Mouse (Mus musculus) CH12.LX (cell line): ENCODE results near the gene Eif3k. TPM values are rescaled to one million over a fixed set of nuclear protein-coding genes. Genes with fewer than 3 reads are reported as not detected.

Experiments
- DNase-seq: peaks from one replicate; pipeline ENCODE4 v3.0.0-alpha.2; 2013; ENCODE audit errors: extremely low read depth
- H3K27ac ChIP-seq: 2 replicates; pipeline ENCODE4 v1.5.1; 2012; ENCODE audit warnings: low read depth, mild to moderate bottlenecking, control low read depth, moderate library complexity; ENCODE audit not compliant: insufficient read depth
- H3K27me3 ChIP-seq: replicated peaks from 2 replicates; pipeline ENCODE3; 2012; ENCODE audit warnings: inconsistent platforms
- H3K36me3 ChIP-seq, 2 experiments: replicated peaks in 1 of 2; 2 replicates each; pipeline versions ENCODE3 to v1.6.1; 2012; ENCODE audit warnings: inconsistent platforms in 1 of 2, low read length in 1 of 2, mild to moderate bottlenecking in 1 of 2, mixed read lengths in 1 of 2, moderate library complexity in 1 of 2; ENCODE audit not compliant: control insufficient read depth in 1 of 2, insufficient read depth in 1 of 2
- H3K4me1 ChIP-seq, 2 experiments: 2 replicates each; pipeline ENCODE4 v1.6.1; 2012; ENCODE audit warnings: inconsistent platforms in 1 of 2, moderate library complexity in 1 of 2; ENCODE audit not compliant: insufficient read depth in 2 of 2, control insufficient read depth in 1 of 2
- H3K4me2 ChIP-seq: 2 replicates; pipeline ENCODE4 v1.6.1; 2012; ENCODE audit warnings: low read depth, mild to moderate bottlenecking, control low read depth; ENCODE audit not compliant: poor library complexity, insufficient read depth, severe bottlenecking
- H3K4me3 ChIP-seq, 3 experiments: fragments of 150-350 bp in 1 of 3; sonication (generic) in 1 of 3; replicated peaks in 1 of 3; 2 replicates each; pipeline versions ENCODE3 to v1.5.1; 2011 to 2012; ENCODE audit warnings: low read depth in 2 of 3, low read length in 2 of 3, mild to moderate bottlenecking in 2 of 3, moderate library complexity in 2 of 3, control low read depth in 1 of 3, improper control_type of control experiment in 1 of 3, inconsistent platforms in 1 of 3, mixed read lengths in 1 of 3; ENCODE audit not compliant: poor library complexity in 1 of 3
- H3K79me2 ChIP-seq: replicated peaks from 2 replicates; pipeline ENCODE4 v1.6.1; 2012; ENCODE audit warnings: mild to moderate bottlenecking, moderate library complexity; ENCODE audit not compliant: control insufficient read depth, poor library complexity, insufficient read depth, severe bottlenecking; ENCODE audit errors: extremely low read depth
- H3K9ac ChIP-seq: 2 replicates; pipeline ENCODE4 v1.6.1; 2012; ENCODE audit warnings: low read depth, mild to moderate bottlenecking, control low read depth, moderate library complexity; ENCODE audit not compliant: insufficient read depth
- H3K9me3 ChIP-seq: replicated peaks from 2 replicates; pipeline ENCODE3; 2012; ENCODE audit warnings: low read length, inconsistent platforms, mixed read lengths
- BHLHE40 ChIP-seq: IDR thresholded peaks from 2 replicates; pipeline ENCODE4 v1.6.1; 2011; ENCODE audit warnings: mild to moderate bottlenecking, low read depth, low read length, improper control_type of control experiment
- CHD1 ChIP-seq: IDR thresholded peaks from 2 replicates; pipeline ENCODE4 v1.6.1; 2012; ENCODE audit warnings: low read depth, low read length, improper control_type of control experiment, inconsistent platforms
- CHD2 ChIP-seq: IDR thresholded peaks from 2 replicates; pipeline ENCODE4 v1.6.1; 2011; ENCODE audit warnings: low read length, improper control_type of control experiment
- E2F4 ChIP-seq: IDR thresholded peaks from 2 replicates; pipeline ENCODE4 v1.6.1; 2011; ENCODE audit warnings: low read depth, low read length, improper control_type of control experiment; ENCODE audit not compliant: insufficient replicate concordance
- EP300 ChIP-seq: IDR thresholded peaks from 2 replicates; pipeline ENCODE4 v1.6.1; 2011; ENCODE audit warnings: low read length, improper control_type of control experiment
- ETS1 ChIP-seq: conservative IDR thresholded peaks from 2 replicates; pipeline ENCODE4 v1.6.1; 2012; ENCODE audit warnings: low read depth, mild to moderate bottlenecking, inconsistent platforms, low read length, improper control_type of control experiment, moderate library complexity
- HCFC1 ChIP-seq: IDR thresholded peaks from 2 replicates; pipeline ENCODE4 v1.6.1; 2012; ENCODE audit warnings: low read depth, mild to moderate bottlenecking, inconsistent platforms, low read length, improper control_type of control experiment
- IRF4 ChIP-seq: IDR thresholded peaks from 2 replicates; pipeline ENCODE4 v1.6.1; 2014; ENCODE audit warnings: low read depth, mild to moderate bottlenecking, inconsistent platforms, low read length, improper control_type of control experiment
- JUN ChIP-seq: IDR thresholded peaks from 2 replicates; pipeline ENCODE4 v1.6.1; 2011; ENCODE audit warnings: low read depth, mild to moderate bottlenecking, low read length, improper control_type of control experiment, moderate library complexity; ENCODE audit not compliant: insufficient read depth
- JUND ChIP-seq: conservative IDR thresholded peaks from 2 replicates; pipeline ENCODE4 v1.6.1; 2011; ENCODE audit warnings: low read depth, low read length, improper control_type of control experiment
- KAT2A ChIP-seq: IDR thresholded peaks from 2 replicates; pipeline ENCODE4 v1.6.1; 2012; ENCODE audit warnings: low read length, improper control_type of control experiment, inconsistent platforms; ENCODE audit not compliant: insufficient replicate concordance
- MAX ChIP-seq: IDR thresholded peaks from 2 replicates; pipeline ENCODE4 v1.6.1; 2011; ENCODE audit warnings: low read length, improper control_type of control experiment
- MAZ ChIP-seq: IDR thresholded peaks from 2 replicates; pipeline ENCODE4 v1.6.1; 2012; ENCODE audit warnings: low read depth, mild to moderate bottlenecking, inconsistent platforms, low read length, improper control_type of control experiment, moderate library complexity
- MEF2A ChIP-seq: IDR thresholded peaks from 2 replicates; pipeline ENCODE4 v1.6.1; 2014; ENCODE audit warnings: low read depth, mild to moderate bottlenecking, inconsistent platforms, low read length, improper control_type of control experiment, borderline replicate concordance
- MXI1 ChIP-seq: IDR thresholded peaks from 2 replicates; pipeline ENCODE4 v1.6.1; 2011; ENCODE audit warnings: mild to moderate bottlenecking, low read depth, low read length, improper control_type of control experiment
- MYC ChIP-seq: IDR thresholded peaks from 2 replicates; pipeline ENCODE4 v1.6.1; 2011; ENCODE audit warnings: low read depth, mild to moderate bottlenecking, improper control_type of control experiment, low read length
- PAX5 ChIP-seq: IDR thresholded peaks from 2 replicates; pipeline ENCODE4 v1.6.1; 2012; ENCODE audit warnings: low read length, inconsistent platforms, mixed read lengths
- POLR2A ChIP-seq: IDR thresholded peaks from 2 replicates; pipeline ENCODE4 v1.6.1; 2011; ENCODE audit warnings: low read depth, mild to moderate bottlenecking, improper control_type of control experiment, low read length
- POLR2AphosphoS2 ChIP-seq: IDR thresholded peaks from 2 replicates; pipeline ENCODE4 v1.6.1; 2011; ENCODE audit warnings: low read depth, low read length, improper control_type of control experiment
- RAD21 ChIP-seq: IDR thresholded peaks from 2 replicates; pipeline ENCODE4 v1.6.1; 2011; ENCODE audit warnings: low read depth, mild to moderate bottlenecking, low read length, improper control_type of control experiment, moderate library complexity
- RCOR1 ChIP-seq: conservative IDR thresholded peaks from 2 replicates; pipeline ENCODE4 v1.6.1; 2012; ENCODE audit warnings: low read depth, mild to moderate bottlenecking, inconsistent platforms, low read length, improper control_type of control experiment
- SIN3A ChIP-seq: IDR thresholded peaks from 2 replicates; pipeline ENCODE4 v1.6.1; 2012; ENCODE audit warnings: low read length, improper control_type of control experiment, inconsistent platforms
- SMC3 ChIP-seq: IDR thresholded peaks from 2 replicates; pipeline ENCODE4 v1.6.1; 2011; ENCODE audit warnings: low read depth, low read length, improper control_type of control experiment
- TBP ChIP-seq: conservative IDR thresholded peaks from 2 replicates; pipeline ENCODE4 v1.6.1; 2011; ENCODE audit warnings: low read depth, low read length, improper control_type of control experiment
- TCF12 ChIP-seq: IDR thresholded peaks from 2 replicates; pipeline ENCODE4 v1.6.1; 2014; ENCODE audit warnings: low read depth, mild to moderate bottlenecking, inconsistent platforms, low read length, improper control_type of control experiment
- UBTF ChIP-seq: IDR thresholded peaks from 2 replicates; pipeline ENCODE4 v1.6.1; 2012; ENCODE audit warnings: low read depth, mild to moderate bottlenecking, inconsistent platforms, low read length, improper control_type of control experiment, moderate library complexity
- ZKSCAN1 ChIP-seq: IDR thresholded peaks from 2 replicates; pipeline ENCODE4 v1.6.1; 2012; ENCODE audit warnings: low read depth, inconsistent platforms, low read length, improper control_type of control experiment, borderline replicate concordance
- ZMIZ1 ChIP-seq: IDR thresholded peaks from 2 replicates; pipeline ENCODE4 v1.6.1; 2012; ENCODE audit warnings: low read depth, mild to moderate bottlenecking, inconsistent platforms, low read length, improper control_type of control experiment
- ZNF384 ChIP-seq: IDR thresholded peaks from 2 replicates; pipeline ENCODE4 v1.6.1; 2012; ENCODE audit warnings: low read depth, low read length, improper control_type of control experiment, inconsistent platforms
- dilution Hi-C: fragments of 300-500 bp; cut with MboI; formaldehyde crosslinking; loops from 2 replicates; pipeline ENCODE4 v1.14.3; 2020; ENCODE audit warnings: low sequenced_read_pairs; ENCODE audit not compliant: extremely low pct_unique_long_range_greater_than_20kb, extremely low pct_ligation_motif_present
- in situ Hi-C: fragments of 300-500 bp; cut with MboI; formaldehyde crosslinking; loops from 3 replicates; pipeline ENCODE4 v1.14.3; 2019; ENCODE audit warnings: low sequenced_read_pairs, low pct_ligation_motif_present, low pct_unique_long_range_greater_than_20kb, mixed read lengths
- polyA plus RNA-seq: library from polyadenylated mRNA; unstranded; fragments of >175 nt; gene quantifications from 2 replicates; pipeline ENCODE4 v1.2.1, GENCODE M21; 2012; ENCODE audit warnings: low read depth; ENCODE audit not compliant: insufficient read length
- total RNA-seq, 2 experiments: library from RNA; depleted of rRNA; stranded (reverse); fragments of 300-350 nt in 1 of 2; fragments of >200 nt in 1 of 2; gene quantifications; 2 replicates each; pipeline ENCODE4 v1.2.3; 2012 to 2014

Gene Eif3k
- total and polyA plus RNA-seq, 3 experiments: 513 to 658 (median 584) TPM

DNA sequence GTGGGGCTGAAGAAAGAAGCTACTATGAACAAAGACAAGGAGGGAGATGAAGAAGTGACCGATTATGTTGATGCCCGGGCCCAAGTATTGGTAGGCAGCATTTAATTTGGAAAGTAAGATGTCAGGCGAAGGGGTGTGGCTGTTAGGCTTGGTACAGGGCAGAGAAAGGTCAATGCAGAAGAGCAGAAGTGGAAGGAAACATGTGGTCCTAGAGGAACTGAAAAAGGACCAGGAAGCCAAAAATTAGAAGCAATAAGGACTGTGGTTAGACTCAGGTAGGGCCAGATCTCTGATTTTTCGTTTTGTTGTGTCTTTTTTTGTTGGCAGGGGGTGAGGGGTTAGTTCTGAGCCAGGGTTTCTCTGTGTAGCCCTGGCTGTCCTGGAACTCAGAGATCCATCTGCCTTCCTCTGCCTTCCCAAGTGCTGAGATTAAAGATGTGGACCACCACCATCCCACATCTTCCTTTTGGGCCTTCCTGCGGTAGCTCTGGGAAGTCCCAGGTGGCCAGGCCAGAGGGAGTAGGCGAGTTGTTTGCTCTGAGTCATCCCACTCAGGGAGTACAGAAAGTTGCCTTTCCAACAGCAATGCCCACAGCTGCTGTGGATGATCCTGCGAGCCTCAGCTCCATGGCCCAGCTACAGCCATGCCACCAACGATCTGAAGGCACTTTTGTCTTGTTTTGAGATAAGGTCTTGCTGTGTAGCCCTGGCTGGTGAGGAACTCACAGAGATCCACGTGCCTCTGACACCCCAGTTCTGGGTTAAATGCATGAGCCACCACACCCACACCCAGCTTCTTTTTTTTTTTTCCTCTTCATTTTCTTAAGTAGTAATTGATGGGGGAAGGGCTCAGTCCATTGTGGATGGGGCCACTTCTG lies 25.8 kb upstream of the Eif3k start:
- TF ChIP-seq RCOR1: peak; percentile 86
- peak; percentile 94 for TF ChIP-seq IRF4
- TF ChIP-seq KAT2A: no peak
- peak; percentile 96 for TF ChIP-seq MYC
- no peak for TF ChIP-seq UBTF
- no peak for TF ChIP-seq PAX5
- peak; percentile 63; the same call in 1 of the 2 replicates for TF ChIP-seq MXI1
- TF ChIP-seq E2F4: no peak
- peak; percentile 78 for TF ChIP-seq MAX
- no peak for TF ChIP-seq CHD1
- TF ChIP-seq TCF12: peak; percentile 88
- TF ChIP-seq SIN3A: peak; percentile 68; the same call in 1 of the 2 replicates
- no peak for TF ChIP-seq SMC3
- no peak; the same call in none of the 2 replicates for TF ChIP-seq RAD21
- TF ChIP-seq JUND: 0 out of 2 replicates have a peak, but pooled peaks have one; percentile 3
- TF ChIP-seq ZNF384: peak; percentile 80
- no peak for TF ChIP-seq POLR2AphosphoS2
- TF ChIP-seq JUN: no peak
- TF ChIP-seq MAZ: no peak
- TF ChIP-seq EP300: peak; percentile 96
- peak; percentile 66; the same call in 1 of the 2 replicates for TF ChIP-seq BHLHE40
- TF ChIP-seq ZMIZ1: no peak
- TF ChIP-seq TBP: no peak
- TF ChIP-seq ZKSCAN1: no peak
- TF ChIP-seq POLR2A: peak; percentile 27; the same call in 1 of the 2 replicates
- TF ChIP-seq MEF2A: peak; percentile 83
- TF ChIP-seq ETS1: peak; percentile 72
- no peak for TF ChIP-seq HCFC1
- TF ChIP-seq CHD2: peak; percentile 65
- Histone ChIP-seq H3K4me2 (peak overlapping the region; percentile 31), H3K79me2 (no peaks in the 10 kb centered on the region), H3K4me1 (peaks cover 31 to 68% of the 10 kb centered on the region in 2 experiments), H3K27me3 (no peaks in the 10 kb centered on the region), H3K9me3 (peaks cover 5% of the 10 kb centered on the region), H3K4me3 (peak overlapping the region in 1 of 3 experiments; percentile 30), H3K27ac (peak overlapping the region; percentile 97), H3K36me3 (peaks cover 18 to 37% of the 10 kb centered on the region in 2 experiments), H3K9ac (0 out of 2 replicates have a peak overlapping the region, but pooled peaks have one; percentile 15)
- in situ Hi-C loops: no loop called here
- DNase-seq: peak; percentile 90
- dilution Hi-C loops: no loop called here
